Mouse (Mus musculus) C2C12 (cell line): ENCODE data around the gene Sart3.

Source experiments
- CTCF ChIP-seq: IDR thresholded peaks from one replicate; pipeline ENCODE4 v1.5.1; 2011; ENCODE audit not compliant: control insufficient read depth, insufficient read depth, insufficient read length
- MAX ChIP-seq: IDR thresholded peaks from one replicate; pipeline ENCODE4 v1.6.1; 2011; ENCODE audit warnings: mild to moderate bottlenecking, control low read depth

DNA sequence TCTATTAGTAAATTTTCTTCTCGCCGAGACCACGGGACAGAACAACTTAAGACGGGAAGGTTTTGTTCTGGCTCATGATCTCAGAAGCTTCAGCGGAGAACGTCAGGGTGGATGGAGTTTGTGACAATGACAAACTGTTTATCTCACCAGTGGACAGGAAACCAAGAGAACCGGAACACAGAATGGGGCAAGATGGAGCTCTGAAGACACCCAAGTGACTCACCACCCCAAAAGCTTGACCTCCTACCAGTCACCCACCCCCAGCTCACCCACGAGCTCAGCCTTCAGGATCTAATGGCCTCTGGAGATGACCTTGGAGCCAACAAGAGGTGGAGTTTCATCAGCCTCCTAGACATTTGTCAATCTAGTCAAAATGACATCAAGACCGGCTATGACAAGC is 33.0 kb upstream of the Sart3 start:
- no peak for TF ChIP-seq CTCF
- no peak for TF ChIP-seq MAX
